Mouse (Mus musculus) left cerebral cortex, adult 8-10 months (tissue): Measurements from ENCODE around the gene Ror1. TPM values are rescaled to one million over a fixed set of nuclear protein-coding genes. Genes with fewer than 3 reads are reported as not detected.

Source experiments
- DNase-seq, 2 experiments: peaks; one replicate each; pipeline ENCODE4 v3.0.0; 2022; ENCODE audit warnings: low spot score in 2 of 2
- total RNA-seq, 4 experiments: library from RNA; stranded (reverse); gene quantifications; 2 replicates each; pipeline ENCODE4 v1.2.4; 2022

The Ror1 gene
- 1 to 10 TPM in 3 of 4 experiments, under 1 TPM in 1; 0.80 to 1.5 (median 1.3) TPM for total RNA-seq

- peak; percentile 45 to 79 for DNase-seq
These were observed at the start of gene Ror1 for GRCm38 (mm10) chr4:100095685-100096595. Gene Ror1 (plus strand): TSS chr4:100095791.

DNA sequence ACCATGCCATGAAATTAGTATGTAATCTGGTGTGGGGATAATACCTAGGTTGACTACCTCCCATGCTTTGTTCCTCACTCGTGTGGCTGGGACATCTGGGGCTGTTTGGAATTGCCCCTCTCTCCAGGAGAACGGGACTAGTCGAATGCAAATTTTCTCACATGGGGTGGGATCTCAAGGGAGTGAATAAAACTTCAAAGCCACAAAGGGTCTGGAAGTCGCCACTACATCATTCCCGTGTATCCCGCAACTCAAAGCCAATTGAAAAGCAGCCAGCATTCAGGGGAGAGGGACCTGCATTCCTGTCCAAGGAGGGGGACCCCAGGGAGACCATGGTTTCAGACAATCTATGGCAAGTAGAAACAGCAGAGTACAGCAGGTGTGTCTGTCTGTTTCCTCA lies 48.5 kb upstream of the Ror1 start:
- DNase-seq = no peak

DNA sequence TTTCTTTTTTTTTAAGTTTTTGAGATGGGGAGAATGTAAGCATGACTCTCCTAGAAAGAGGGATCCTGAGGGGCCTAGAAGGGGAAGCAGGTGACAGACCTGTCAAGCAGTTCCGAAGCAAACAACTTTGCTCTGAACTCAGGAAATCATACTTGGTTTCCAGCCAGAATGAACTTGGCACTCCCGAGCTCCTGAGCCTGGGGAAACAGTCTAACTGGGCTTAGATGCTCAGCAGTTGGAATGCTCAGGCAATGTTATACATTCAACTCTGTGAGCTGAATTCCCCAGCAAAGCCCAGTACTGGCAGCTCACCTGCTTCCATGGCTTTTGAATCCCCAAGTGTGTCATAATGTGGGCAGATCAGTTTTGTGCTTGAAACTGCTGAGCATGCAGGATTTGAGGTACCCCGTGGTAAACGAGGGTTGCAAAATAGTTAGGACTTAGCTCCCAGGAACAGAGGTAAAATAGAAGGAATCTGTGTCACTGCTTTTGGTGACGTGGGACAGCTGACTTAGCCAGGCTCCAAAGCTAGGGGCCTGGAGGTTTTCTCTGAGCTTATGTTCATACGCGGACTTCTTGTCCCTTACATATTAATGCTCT lies 47.1 kb upstream of the Ror1 start:
- no peak for DNase-seq

GRCm38 (mm10) chr4:100051767-100052166 lies 43.8 kb upstream of the Ror1 start:
- no peak for DNase-seq

DNA sequence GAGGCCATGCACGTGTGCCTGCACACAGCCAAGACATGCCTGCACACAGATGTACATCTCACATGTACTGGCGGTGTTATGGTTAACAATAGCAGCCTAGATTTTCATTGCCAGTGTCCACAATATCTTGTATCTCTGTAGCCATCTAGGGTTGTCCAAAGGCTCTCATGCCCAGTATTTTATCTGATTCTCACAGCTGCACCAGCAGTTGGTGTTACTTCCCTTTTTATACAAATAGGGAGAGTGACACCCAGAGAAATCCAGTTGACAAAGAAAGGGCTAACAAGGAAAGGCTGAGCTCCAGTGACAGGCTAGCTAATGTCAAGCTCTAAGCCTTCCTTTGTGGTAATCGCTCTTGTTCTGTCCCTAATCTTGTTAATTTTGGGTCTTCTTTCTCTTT lies 43.3 kb upstream of the Ror1 start:
- DNase-seq = no peak

- no peak for DNase-seq
These were observed 39.5 kb upstream of the Ror1 start for GRCm38 (mm10) chr4:100056046-100056445.

DNA sequence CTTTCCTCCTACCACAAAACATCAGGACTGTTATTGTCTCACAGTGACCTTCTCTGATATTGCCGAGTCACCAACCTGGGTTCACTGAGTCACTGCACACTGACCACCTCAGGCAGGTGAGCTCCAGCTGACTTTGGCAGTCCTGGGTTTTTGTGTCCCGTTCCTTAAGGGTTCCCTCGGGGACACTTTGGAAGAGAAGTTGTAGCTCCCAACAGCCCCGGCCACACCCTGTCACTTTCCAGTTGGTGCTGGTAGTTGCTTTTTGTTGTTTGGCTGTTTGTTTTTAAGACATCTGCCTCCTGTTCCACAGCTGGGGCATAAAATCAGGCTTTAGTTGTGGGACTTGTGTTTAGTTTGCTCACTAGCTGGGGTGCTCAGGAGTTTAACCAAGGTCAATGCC lies 39.1 kb upstream of the Ror1 start:
- DNase-seq = no peak

- no peak for DNase-seq
These were observed 38.2 kb upstream of the Ror1 start for GRCm38 (mm10) chr4:100057381-100057780.

GRCm38 (mm10) chr4:100058631-100059030 lies 37.0 kb upstream of the Ror1 start:
- no peak for DNase-seq

DNA sequence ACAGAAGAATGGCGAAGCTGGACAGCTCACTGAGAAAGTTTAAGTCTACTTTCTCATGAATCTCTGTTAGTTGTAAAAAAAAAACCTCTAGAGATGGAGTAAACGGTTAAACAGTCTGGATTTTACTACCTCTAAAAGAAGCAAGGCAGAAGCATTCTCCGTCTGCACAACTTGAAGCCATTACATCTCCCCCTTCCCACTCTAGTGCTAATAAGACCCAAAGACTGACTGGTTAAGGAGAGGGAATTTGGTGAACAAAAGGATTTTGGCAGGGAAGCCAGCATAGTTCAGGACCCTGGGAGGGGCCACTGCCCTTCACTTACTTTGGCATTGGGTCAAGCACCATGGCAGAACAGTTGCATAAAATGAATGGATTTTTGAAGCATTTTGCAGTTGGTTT lies 35.8 kb upstream of the Ror1 start:
- no peak for DNase-seq

DNA sequence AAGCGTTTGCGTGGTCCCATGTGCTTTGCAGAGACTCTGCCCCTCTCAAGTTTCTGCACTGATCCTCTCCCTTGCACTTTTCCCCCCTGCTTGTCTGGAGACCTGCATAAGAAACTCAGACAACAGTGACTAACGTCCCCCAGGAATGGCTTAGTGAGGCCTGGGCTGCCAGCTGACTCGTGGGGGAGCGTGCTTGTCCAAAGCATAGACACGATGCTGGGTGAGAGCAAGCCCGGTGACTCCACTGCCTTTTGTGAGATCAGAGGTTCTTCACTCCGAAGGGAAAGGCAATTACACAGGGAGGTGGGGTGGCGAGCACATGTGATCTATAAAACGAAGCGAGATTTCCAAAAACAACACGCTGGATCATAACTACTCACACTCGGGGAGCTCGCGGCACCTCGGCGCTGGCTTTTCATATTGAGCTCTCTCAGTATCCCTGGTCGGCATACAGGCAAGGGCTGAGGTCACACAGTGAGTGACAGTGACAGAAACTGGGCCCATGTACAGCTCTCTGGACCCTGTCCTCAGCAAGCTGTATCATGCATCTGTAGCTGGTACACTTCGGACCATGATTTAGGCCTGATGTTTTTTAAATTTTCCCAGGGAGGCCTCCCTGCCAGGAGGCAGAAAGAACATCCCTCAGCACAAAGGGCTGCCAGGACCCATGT lies 34.1 kb upstream of the Ror1 start:
- DNase-seq = no peak

- DNase-seq = no peak
These were observed 29.9 kb upstream of the Ror1 start for GRCm38 (mm10) chr4:100065686-100066085.

GRCm38 (mm10) chr4:100070101-100070500 lies 25.5 kb upstream of the Ror1 start:
- no peak for DNase-seq

DNA sequence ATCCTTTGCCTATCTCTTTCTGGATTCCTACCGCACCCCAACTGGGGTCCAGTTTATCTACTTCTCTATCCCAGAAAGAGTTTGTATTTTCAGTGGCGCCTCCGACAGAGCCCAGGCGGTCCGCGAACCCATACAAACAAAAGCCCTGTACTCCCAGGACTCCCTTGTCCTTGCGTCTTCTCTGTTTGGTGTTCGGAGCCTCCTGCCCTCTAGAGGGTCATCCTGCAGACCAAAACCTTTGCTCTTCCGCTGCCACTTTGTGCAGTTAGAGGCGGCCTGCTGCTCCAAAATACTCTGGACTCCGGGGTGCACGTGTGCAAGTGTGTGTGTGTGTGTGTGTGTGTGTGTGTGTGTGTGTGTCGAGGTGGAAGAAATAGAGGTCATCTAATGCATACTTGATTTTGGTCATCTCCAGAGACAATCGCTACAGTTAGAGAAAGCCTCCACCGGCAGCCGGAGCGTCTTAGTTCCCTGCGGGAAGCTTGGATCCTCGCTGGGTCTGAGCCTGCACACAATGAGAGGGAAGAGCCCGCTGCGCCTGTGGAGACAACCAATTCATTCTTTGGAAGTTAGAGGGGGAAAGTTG lies 1.1 kb downstream of the Ror1 start:
- DNase-seq = no peak

GRCm38 (mm10) chr4:100097364-100097979 lies 1.9 kb downstream of the Ror1 start:
- no peak for DNase-seq

GRCm38 (mm10) chr4:100101066-100101820 lies 5.7 kb downstream of the Ror1 start:
- DNase-seq = no peak

GRCm38 (mm10) chr4:100101844-100102243 lies 6.3 kb downstream of the Ror1 start:
- no peak for DNase-seq

- DNase-seq = no peak
These were observed 8.7 kb downstream of the Ror1 start for GRCm38 (mm10) chr4:100104241-100104640.

GRCm38 (mm10) chr4:100107593-100107992 lies 12.0 kb downstream of the Ror1 start:
- no peak for DNase-seq

- DNase-seq = no peak
These were observed 13.0 kb downstream of the Ror1 start for GRCm38 (mm10) chr4:100108551-100108950.

DNA sequence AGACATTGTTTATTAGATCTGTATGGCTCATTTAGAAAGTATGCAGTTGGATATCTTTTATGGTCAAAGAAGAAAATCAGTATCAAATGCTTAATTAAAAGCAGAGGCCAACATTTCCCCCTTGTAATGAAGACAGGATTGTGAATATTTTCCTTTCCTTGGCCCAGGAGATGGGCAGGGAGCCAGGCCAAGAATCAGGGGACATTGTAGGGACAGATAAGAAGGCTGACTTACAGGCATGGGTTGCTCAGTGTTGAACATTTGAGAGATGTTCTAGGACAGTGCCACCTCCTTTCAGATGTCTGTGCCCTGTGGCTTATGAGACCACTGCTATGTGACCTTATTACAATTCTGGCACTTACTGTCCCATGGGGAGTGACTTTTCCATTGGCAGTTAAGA lies 18.6 kb downstream of the Ror1 start:
- no peak for DNase-seq
